Mouse (Mus musculus) CH12.LX (cell line): ENCODE data around the gene Map1a. TPM values are rescaled to one million over a fixed set of nuclear protein-coding genes. Genes with fewer than 3 reads are reported as not detected.

ENCODE experiments used
- DNase-seq: peaks from one replicate; pipeline ENCODE4 v3.0.0-alpha.2; 2013; ENCODE audit errors: extremely low read depth
- H3K27ac ChIP-seq: 2 replicates; pipeline ENCODE4 v1.5.1; 2012; ENCODE audit warnings: low read depth, mild to moderate bottlenecking, control low read depth, moderate library complexity; ENCODE audit not compliant: insufficient read depth
- H3K27me3 ChIP-seq: replicated peaks from 2 replicates; pipeline ENCODE3; 2012; ENCODE audit warnings: inconsistent platforms
- H3K36me3 ChIP-seq, 2 experiments: replicated peaks in 1 of 2; 2 replicates each; pipeline versions ENCODE3 to v1.6.1; 2012; ENCODE audit warnings: inconsistent platforms in 1 of 2, low read length in 1 of 2, mild to moderate bottlenecking in 1 of 2, mixed read lengths in 1 of 2, moderate library complexity in 1 of 2; ENCODE audit not compliant: control insufficient read depth in 1 of 2, insufficient read depth in 1 of 2
- H3K4me1 ChIP-seq, 2 experiments: 2 replicates each; pipeline ENCODE4 v1.6.1; 2012; ENCODE audit warnings: inconsistent platforms in 1 of 2, moderate library complexity in 1 of 2; ENCODE audit not compliant: insufficient read depth in 2 of 2, control insufficient read depth in 1 of 2
- H3K4me2 ChIP-seq: 2 replicates; pipeline ENCODE4 v1.6.1; 2012; ENCODE audit warnings: low read depth, mild to moderate bottlenecking, control low read depth; ENCODE audit not compliant: poor library complexity, insufficient read depth, severe bottlenecking
- H3K4me3 ChIP-seq, 3 experiments: fragments of 150-350 bp in 1 of 3; sonication (generic) in 1 of 3; replicated peaks in 1 of 3; 2 replicates each; pipeline versions ENCODE3 to v1.5.1; 2011 to 2012; ENCODE audit warnings: low read depth in 2 of 3, low read length in 2 of 3, mild to moderate bottlenecking in 2 of 3, moderate library complexity in 2 of 3, control low read depth in 1 of 3, improper control_type of control experiment in 1 of 3, inconsistent platforms in 1 of 3, mixed read lengths in 1 of 3; ENCODE audit not compliant: poor library complexity in 1 of 3
- H3K79me2 ChIP-seq: replicated peaks from 2 replicates; pipeline ENCODE4 v1.6.1; 2012; ENCODE audit warnings: mild to moderate bottlenecking, moderate library complexity; ENCODE audit not compliant: control insufficient read depth, poor library complexity, insufficient read depth, severe bottlenecking; ENCODE audit errors: extremely low read depth
- H3K9ac ChIP-seq: 2 replicates; pipeline ENCODE4 v1.6.1; 2012; ENCODE audit warnings: low read depth, mild to moderate bottlenecking, control low read depth, moderate library complexity; ENCODE audit not compliant: insufficient read depth
- H3K9me3 ChIP-seq: replicated peaks from 2 replicates; pipeline ENCODE3; 2012; ENCODE audit warnings: low read length, inconsistent platforms, mixed read lengths
- CHD1 ChIP-seq: IDR thresholded peaks from 2 replicates; pipeline ENCODE4 v1.6.1; 2012; ENCODE audit warnings: low read depth, low read length, improper control_type of control experiment, inconsistent platforms
- CHD2 ChIP-seq: IDR thresholded peaks from 2 replicates; pipeline ENCODE4 v1.6.1; 2011; ENCODE audit warnings: low read length, improper control_type of control experiment
- EP300 ChIP-seq: IDR thresholded peaks from 2 replicates; pipeline ENCODE4 v1.6.1; 2011; ENCODE audit warnings: low read length, improper control_type of control experiment
- GABPA ChIP-seq: IDR thresholded peaks from 2 replicates; pipeline ENCODE4 v1.6.1; 2012; ENCODE audit warnings: low read depth, low read length, improper control_type of control experiment, inconsistent platforms; ENCODE audit not compliant: insufficient replicate concordance
- HCFC1 ChIP-seq: IDR thresholded peaks from 2 replicates; pipeline ENCODE4 v1.6.1; 2012; ENCODE audit warnings: low read depth, mild to moderate bottlenecking, inconsistent platforms, low read length, improper control_type of control experiment
- MEF2A ChIP-seq: IDR thresholded peaks from 2 replicates; pipeline ENCODE4 v1.6.1; 2014; ENCODE audit warnings: low read depth, mild to moderate bottlenecking, inconsistent platforms, low read length, improper control_type of control experiment, borderline replicate concordance
- NRF1 ChIP-seq: IDR thresholded peaks from 2 replicates; pipeline ENCODE4 v1.6.1; 2014; ENCODE audit warnings: low read depth, mild to moderate bottlenecking, inconsistent platforms, low read length, improper control_type of control experiment, moderate library complexity
- PAX5 ChIP-seq: IDR thresholded peaks from 2 replicates; pipeline ENCODE4 v1.6.1; 2012; ENCODE audit warnings: low read length, inconsistent platforms, mixed read lengths
- SIN3A ChIP-seq: IDR thresholded peaks from 2 replicates; pipeline ENCODE4 v1.6.1; 2012; ENCODE audit warnings: low read length, improper control_type of control experiment, inconsistent platforms
- USF1 ChIP-seq: IDR thresholded peaks from 2 replicates; pipeline ENCODE4 v1.6.1; 2014; ENCODE audit warnings: low read depth, mild to moderate bottlenecking, inconsistent platforms, low read length, improper control_type of control experiment
- USF2 ChIP-seq: conservative IDR thresholded peaks from 2 replicates; pipeline ENCODE4 v1.6.1; 2011; ENCODE audit warnings: low read depth, low read length, improper control_type of control experiment
- ZNF384 ChIP-seq: IDR thresholded peaks from 2 replicates; pipeline ENCODE4 v1.6.1; 2012; ENCODE audit warnings: low read depth, low read length, improper control_type of control experiment, inconsistent platforms
- dilution Hi-C: fragments of 300-500 bp; cut with MboI; formaldehyde crosslinking; loops from 2 replicates; pipeline ENCODE4 v1.14.3; 2020; ENCODE audit warnings: low sequenced_read_pairs; ENCODE audit not compliant: extremely low pct_unique_long_range_greater_than_20kb, extremely low pct_ligation_motif_present
- in situ Hi-C: fragments of 300-500 bp; cut with MboI; formaldehyde crosslinking; loops from 3 replicates; pipeline ENCODE4 v1.14.3; 2019; ENCODE audit warnings: low sequenced_read_pairs, low pct_ligation_motif_present, low pct_unique_long_range_greater_than_20kb, mixed read lengths
- polyA plus RNA-seq: library from polyadenylated mRNA; unstranded; fragments of >175 nt; gene quantifications from 2 replicates; pipeline ENCODE4 v1.2.1, GENCODE M21; 2012; ENCODE audit warnings: low read depth; ENCODE audit not compliant: insufficient read length
- total RNA-seq, 2 experiments: library from RNA; depleted of rRNA; stranded (reverse); fragments of 300-350 nt in 1 of 2; fragments of >200 nt in 1 of 2; gene quantifications; 2 replicates each; pipeline ENCODE4 v1.2.3; 2012 to 2014

Gene Map1a
- total and polyA plus RNA-seq, 3 experiments, result 0.16 to 7.2 (median 0.38) TPM

DNA sequence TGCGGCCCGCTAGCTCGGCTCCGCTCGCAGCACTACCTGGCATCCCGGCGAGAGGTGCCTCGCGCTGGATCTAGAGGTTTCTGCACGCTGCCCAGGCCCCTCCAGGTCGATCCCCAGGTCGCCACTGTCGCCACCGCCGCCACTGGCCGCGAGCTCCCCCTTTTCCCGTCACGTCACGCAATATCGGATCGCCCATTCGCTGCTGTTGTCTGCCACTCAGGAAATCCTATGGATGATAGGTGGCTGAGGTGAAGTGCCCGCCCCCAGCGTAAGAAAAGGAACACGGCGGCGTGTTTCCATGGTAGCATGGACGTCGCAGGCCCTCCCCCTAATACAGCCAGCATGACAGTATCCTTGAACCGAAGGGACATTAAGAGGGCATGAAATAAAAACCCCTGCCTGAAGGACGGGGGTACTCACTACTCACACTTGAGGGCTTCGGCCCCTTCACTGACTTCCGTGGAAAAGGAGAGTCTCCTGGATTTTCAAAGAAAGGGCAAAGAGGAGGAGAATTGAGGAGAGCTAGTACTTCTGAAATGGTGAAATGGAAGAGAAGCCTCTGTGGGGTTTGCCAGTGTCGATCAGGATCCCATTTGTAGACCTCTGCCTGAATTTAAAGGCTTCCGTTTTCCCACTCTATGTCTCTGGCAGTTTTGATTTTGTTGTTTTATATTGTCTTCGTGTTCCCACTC is 18.0 kb upstream of the Map1a start, which contains the start of gene Trp53bp1 (continued):
- TF ChIP-seq ZNF384, result no peak
- TF ChIP-seq CHD1, result no peak
- peak; percentile 62; the same call in 1 of the 2 replicates for TF ChIP-seq HCFC1
- peak; percentile 36; the same call in 1 of the 2 replicates for TF ChIP-seq NRF1
- peak; percentile 85 for TF ChIP-seq CHD2
- TF ChIP-seq USF1, result no peak

GRCm38 (mm10) chr2:121271928-121272516 is 17.4 kb upstream of the Map1a start:
- Histone ChIP-seq H3K79me2 (peaks cover 16% of the 10 kb centered on the region), H3K36me3 (peaks cover 24 to 30% of the 10 kb centered on the region in 2 experiments), H3K9ac (peak overlapping the region; percentile 50; the same call in 1 of the 2 replicates), H3K27ac (no peak overlapping the region), H3K4me1 (peaks cover 10 to 42% of the 10 kb centered on the region in 2 experiments), H3K9me3 (no peaks in the 10 kb centered on the region), H3K27me3 (no peaks in the 10 kb centered on the region), H3K4me3 (peak overlapping the region; percentile 33 to 84 (median 59)), H3K4me2 (peak overlapping the region; percentile 79)
- dilution Hi-C loops, result no loop called here
- TF ChIP-seq USF2 (no peak), CHD2 (no peak), SIN3A (peak; percentile 3; the same call in 1 of the 2 replicates), EP300 (no peak), MEF2A (peak; percentile 47; the same call in 1 of the 2 replicates)
- DNase-seq, result no peak
- in situ Hi-C loops, result no loop called here

GRCm38 (mm10) chr2:121287850-121288249 is 1.6 kb upstream of the Map1a start:
- TF ChIP-seq EP300 (no peak), PAX5 (no peak), GABPA (no peak)
- Histone ChIP-seq H3K27me3 (peaks cover 22% of the 10 kb centered on the region), H3K36me3 (no peaks in the 10 kb centered on the region), H3K9me3 (no peaks in the 10 kb centered on the region), H3K4me1 (peaks cover 3 to 23% of the 10 kb centered on the region in 2 experiments), H3K9ac (no peak overlapping the region), H3K79me2 (no peaks in the 10 kb centered on the region), H3K27ac (no peak overlapping the region), H3K4me3 (no peak overlapping the region), H3K4me2 (no peak overlapping the region)
- in situ Hi-C loops (no loop called here), dilution Hi-C loops (no loop called here)
- no peak for DNase-seq
